Mouse (Mus musculus): Measurements from ENCODE around the gene Trnt1. TPM values are rescaled to one million over a fixed set of nuclear protein-coding genes. Genes with fewer than 3 reads are reported as not detected.

Trnt1 gene
- total and polyA plus RNA-seq, 3 experiments = 6.0 to 33.2 (median 30.5) TPM

GRCm38 (mm10) chr6:106765892-106766291 is 3.0 kb upstream of the Trnt1 start:
- H3K79me2 ChIP-seq (replicated peaks; ENCODE audit: control insufficient read depth, insufficient read depth, low read length) = no peaks in the 10 kb centered on the region
- peaks cover 4% of the 10 kb centered on the region for H3K36me3 ChIP-seq (ENCODE audit: control insufficient read depth, insufficient read depth, low read length)
- H3K4me1 ChIP-seq (ENCODE audit: control insufficient read depth, insufficient read depth, low read length) = peaks cover 5% of the 10 kb centered on the region
- H3K27ac ChIP-seq = no peak overlapping the region
- WGBS = 44% methylated on average over 1 of the region's 1 CpGs
- TF ChIP-seq CTCF (IDR thresholded peaks at IDR 0.05) = no peak
- no peak for TF ChIP-seq POLR2A (IDR thresholded peaks at IDR 0.05; ENCODE audit: insufficient read depth, low read depth, low read length)
- no peak for TF ChIP-seq EP300 (IDR thresholded peaks at IDR 0.05; ENCODE audit: insufficient read depth, low read depth, low read length)
- H3K27me3 ChIP-seq (ENCODE audit: control insufficient read depth, insufficient read depth, low read length) = no peaks in the 10 kb centered on the region
- intact Hi-C loops (cut with DNase I) = no loop called here
- DNase-seq = no peak
- H3K4me3 ChIP-seq = no peak overlapping the region
- no peak overlapping the region for H3K9ac ChIP-seq (ENCODE audit: low read depth, low read length)

GRCm38 (mm10) chr6:106766774-106767173 is 2.1 kb upstream of the Trnt1 start:
- TF ChIP-seq POLR2A (IDR thresholded peaks at IDR 0.05; ENCODE audit: insufficient read depth, low read depth, low read length) = no peak
- TF ChIP-seq CTCF (IDR thresholded peaks at IDR 0.05) = no peak
- no peak for TF ChIP-seq EP300 (IDR thresholded peaks at IDR 0.05; ENCODE audit: insufficient read depth, low read depth, low read length)
- Histone ChIP-seq H3K9ac (ENCODE audit: low read depth, low read length) (no peak overlapping the region), H3K36me3 (ENCODE audit: control insufficient read depth, insufficient read depth, low read length) (peaks cover 4% of the 10 kb centered on the region), H3K27ac (no peak overlapping the region), H3K4me3 (no peak overlapping the region), H3K4me1 (ENCODE audit: control insufficient read depth, insufficient read depth, low read length) (peaks cover 5% of the 10 kb centered on the region), H3K79me2 (replicated peaks; ENCODE audit: control insufficient read depth, insufficient read depth, low read length) (peaks cover 2% of the 10 kb centered on the region; the same call in 1 of the 2 replicates), H3K27me3 (ENCODE audit: control insufficient read depth, insufficient read depth, low read length) (no peaks in the 10 kb centered on the region)
- DNase-seq = no peak
- intact Hi-C loops (cut with DNase I) = no loop called here
- 69% methylated on average over 4 of the region's 4 CpGs for WGBS

- under 1% methylated on average over 33 of the region's 33 CpGs for whole genome bisulfite sequencing
- Histone ChIP-seq H3K9ac (ENCODE audit: low read depth, low read length) (peak overlapping the region; percentile 78), H3K27ac (peak overlapping the region; percentile 62), H3K27me3 (ENCODE audit: control insufficient read depth, insufficient read depth, low read length) (no peaks in the 10 kb centered on the region), H3K36me3 (ENCODE audit: control insufficient read depth, insufficient read depth, low read length) (peaks cover 4% of the 10 kb centered on the region), H3K79me2 (replicated peaks; ENCODE audit: control insufficient read depth, insufficient read depth, low read length) (peaks cover 2% of the 10 kb centered on the region; the same call in 1 of the 2 replicates), H3K4me1 (ENCODE audit: control insufficient read depth, insufficient read depth, low read length) (peaks cover 5% of the 10 kb centered on the region), H3K4me3 (peak overlapping the region; percentile 77)
- TF ChIP-seq CTCF (IDR thresholded peaks at IDR 0.05) (no peak), EP300 (IDR thresholded peaks at IDR 0.05; ENCODE audit: insufficient read depth, low read depth, low read length) (no peak), POLR2A (IDR thresholded peaks at IDR 0.05; ENCODE audit: insufficient read depth, low read depth, low read length) (no peak)
- intact Hi-C loops (cut with DNase I) = loop anchor here (1.0 kb wide), 1 partner anchor 31 kb away; the partner anchor contains the start of gene Crbn
- no peak for DNase-seq
Measured at GRCm38 (mm10) chr6:106769290-106769866, 458 bp downstream of the Trnt1 start.

- peak overlapping the region; percentile 77 for H3K4me3 ChIP-seq
- no peak overlapping the region for H3K27ac ChIP-seq
- WGBS = 23% methylated on average over 4 of the region's 4 CpGs
Measured at GRCm38 (mm10) chr6:106770046-106770445, 1.1 kb downstream of the Trnt1 start.

GRCm38 (mm10) chr6:106787138-106787537 is 18.2 kb downstream of the Trnt1 start:
- H3K4me1 ChIP-seq (ENCODE audit: control insufficient read depth, insufficient read depth, low read length) = no peaks in the 10 kb centered on the region
- H3K9ac ChIP-seq (ENCODE audit: low read depth, low read length) = no peak overlapping the region
- H3K36me3 ChIP-seq (ENCODE audit: control insufficient read depth, insufficient read depth, low read length) = peaks cover 6% of the 10 kb centered on the region
- no peak for DNase-seq
- 73% methylated on average over 3 of the region's 3 CpGs for WGBS
- TF ChIP-seq CTCF (IDR thresholded peaks at IDR 0.05) = no peak
- no peak overlapping the region for H3K27ac ChIP-seq
- H3K4me3 ChIP-seq = no peak overlapping the region
- no peaks in the 10 kb centered on the region for H3K27me3 ChIP-seq (ENCODE audit: control insufficient read depth, insufficient read depth, low read length)
- H3K79me2 ChIP-seq (replicated peaks; ENCODE audit: control insufficient read depth, insufficient read depth, low read length) = no peaks in the 10 kb centered on the region
- intact Hi-C loops (cut with DNase I) = no loop called here

More at GRCm38 (mm10) chr6:106770046-106770445, 1.1 kb downstream of the Trnt1 start:
- Histone ChIP-seq H3K27me3 (ENCODE audit: control insufficient read depth, insufficient read depth, low read length) (no peaks in the 10 kb centered on the region), H3K4me1 (ENCODE audit: control insufficient read depth, insufficient read depth, low read length) (peaks cover 5% of the 10 kb centered on the region), H3K79me2 (replicated peaks; ENCODE audit: control insufficient read depth, insufficient read depth, low read length) (peaks cover 2% of the 10 kb centered on the region; the same call in 1 of the 2 replicates), H3K36me3 (ENCODE audit: control insufficient read depth, insufficient read depth, low read length) (peaks cover 4% of the 10 kb centered on the region), H3K9ac (ENCODE audit: low read depth, low read length) (peak overlapping the region; percentile 78; the same call in 1 of the 2 replicates)
- no peak for TF ChIP-seq CTCF (IDR thresholded peaks at IDR 0.05)
- no peak for TF ChIP-seq POLR2A (IDR thresholded peaks at IDR 0.05; ENCODE audit: insufficient read depth, low read depth, low read length)
- no peak for TF ChIP-seq EP300 (IDR thresholded peaks at IDR 0.05; ENCODE audit: insufficient read depth, low read depth, low read length)
- intact Hi-C loops (cut with DNase I) = no loop called here
- DNase-seq = no peak

GRCm38 (mm10) chr6:106791429-106791828 is 22.5 kb downstream of the Trnt1 start:
- H3K4me1 ChIP-seq (ENCODE audit: control insufficient read depth, insufficient read depth, low read length) = peaks cover 3% of the 10 kb centered on the region; the same call in 1 of the 2 replicates
- no peak overlapping the region for H3K27ac ChIP-seq
- intact Hi-C loops (cut with DNase I) = no loop called here
- H3K36me3 ChIP-seq (ENCODE audit: control insufficient read depth, insufficient read depth, low read length) = peaks cover 12% of the 10 kb centered on the region
- no peak overlapping the region for H3K4me3 ChIP-seq
- peaks cover 4% of the 10 kb centered on the region; the same call in 1 of the 2 replicates for H3K79me2 ChIP-seq (replicated peaks; ENCODE audit: control insufficient read depth, insufficient read depth, low read length)
- no peaks in the 10 kb centered on the region for H3K27me3 ChIP-seq (ENCODE audit: control insufficient read depth, insufficient read depth, low read length)
- 83% methylated on average over 8 of the region's 8 CpGs for WGBS
- no peak for TF ChIP-seq CTCF (IDR thresholded peaks at IDR 0.05)
- no peak for TF ChIP-seq EP300 (IDR thresholded peaks at IDR 0.05; ENCODE audit: insufficient read depth, low read depth, low read length)
- TF ChIP-seq POLR2A (IDR thresholded peaks at IDR 0.05; ENCODE audit: insufficient read depth, low read depth, low read length) = no peak
- no peak overlapping the region for H3K9ac ChIP-seq (ENCODE audit: low read depth, low read length)
- no peak for DNase-seq
